Mouse (Mus musculus): ENCODE data around the gene Rapgef4. TPM values are rescaled to one million over a fixed set of nuclear protein-coding genes. Genes with fewer than 3 reads are reported as not detected.

The Rapgef4 gene
- polyA plus RNA-seq, 1 experiment from 2014 or later: not detected

Other genes starting within 250 kb of the Rapgef4 start
- gene Itga6, start 235.6 kb upstream of the Rapgef4 start, polyA plus RNA-seq (2018): 84.8 to 140 TPM (median 107 TPM) in 3 replicates
- gene Pdk1, start 108.0 kb upstream of the Rapgef4 start, polyA plus RNA-seq (2018): 19.0 to 31.9 TPM (median 22.9 TPM) in 3 replicates

All from macrophage (primary cell).